Comparison of ENCODE assay signal across 8 mouse cellular contexts in the genomic region with DNA sequence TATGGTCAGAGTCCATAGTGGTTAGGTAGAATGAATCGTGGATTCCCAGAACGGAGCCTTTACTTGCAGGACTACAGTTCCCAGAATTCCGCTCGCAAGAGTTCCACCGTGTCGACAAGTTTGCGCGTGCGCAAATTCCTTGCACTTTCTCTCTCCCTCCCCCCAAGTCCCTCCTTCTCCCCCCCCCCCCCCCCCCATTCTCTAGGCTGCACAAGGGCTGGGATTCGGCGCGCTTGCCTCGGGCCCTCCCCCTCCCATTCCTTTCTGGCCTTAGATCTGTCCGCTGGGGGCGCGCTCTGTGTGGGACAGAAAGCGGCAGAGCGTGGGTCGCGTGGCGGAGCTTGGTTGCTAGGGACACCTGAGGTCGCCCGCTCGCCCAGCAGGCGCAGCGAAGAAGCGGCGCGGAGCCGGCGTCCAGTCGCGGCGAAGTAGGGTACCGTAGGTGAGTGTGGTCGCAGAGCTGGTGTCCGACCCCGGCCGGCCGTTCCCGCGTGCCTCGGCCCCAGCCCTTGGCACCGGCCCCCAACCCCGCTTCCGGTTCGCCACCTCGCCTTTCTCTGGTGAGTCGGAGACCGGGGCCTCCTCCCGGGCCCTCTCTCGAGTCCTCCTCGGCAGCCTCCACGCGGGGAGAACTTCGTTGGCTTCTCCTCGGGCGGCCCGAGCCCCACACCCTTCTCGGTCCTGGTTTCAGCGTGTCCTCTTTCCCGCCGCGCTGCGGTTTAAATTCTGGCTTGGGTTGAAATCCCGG. TPM values are rescaled to one million over a fixed set of nuclear protein-coding genes. Genes with fewer than 3 reads are reported as not detected.
DNase-seq lines count a peak whose midpoint lies in the region; ATAC-seq lines count a peak whose summit lies in the region.

A gene (plus strand): TSS at position 298 of the 748 bp plus-strand sequence.

- H3K4me1 ChIP-seq in heart, embryonic 14.5 days (ENCODE audit: control insufficient read depth in 2 of 2, insufficient read depth in 2 of 2, low read length in 2 of 2): peaks cover 2 to 23% of the 10 kb centered on the region in 2 experiments; a peak in 2 of 4 replicates
- H3K4me1 ChIP-seq in liver, embryonic 13.5 days (replicated peaks): peaks cover 42% of the 10 kb centered on the region
- 0 out of 2 replicates have a peak, but pooled peaks cover 2% of the 10 kb centered on the region for H3K4me1 ChIP-seq in stomach, embryonic 16.5 days (ENCODE audit: control insufficient read depth, insufficient read depth, low read length)

- peak; percentile 95 for ATAC-seq in CD4-positive, CD25-positive, alpha-beta regulatory T cell, adult 4 months
- peak; percentile 99 for ATAC-seq in heart, embryonic 14.5 days (ENCODE audit: insufficient number of reproducible peaks, insufficient read depth, low FRiP score, low read depth)
- ATAC-seq in liver, embryonic 13.5 days (ENCODE audit: low read depth): peak; percentile 96
- ATAC-seq in stomach, embryonic 16.5 days (ENCODE audit: insufficient read depth, low FRiP score): peak; percentile 99

- no peaks in the 10 kb centered on the region for H3K9me3 ChIP-seq in heart, embryonic 14.5 days (ENCODE audit: control insufficient read depth, low read length)
- no peaks in the 10 kb centered on the region for H3K9me3 ChIP-seq in liver, embryonic 13.5 days (replicated peaks)
- H3K9me3 ChIP-seq in stomach, embryonic 16.5 days (replicated peaks; ENCODE audit: control insufficient read depth, low read length): no peaks in the 10 kb centered on the region

- H3K4me3 ChIP-seq in heart, embryonic 14.5 days (ENCODE audit: control insufficient read depth in 1 of 2, insufficient read depth in 1 of 2, low read depth in 1 of 2, low read length in 2 of 2): peak within 1 kb of the TSS; percentile 91 to 99
- peak within 1 kb of the TSS; percentile 88 for H3K4me3 ChIP-seq in liver, embryonic 13.5 days (replicated peaks)
- peak within 1 kb of the TSS; percentile 76 for H3K4me3 ChIP-seq in stomach, embryonic 16.5 days (replicated peaks; ENCODE audit: low read length)

- DNase-seq in c-Kit-negative CD71-positive TER-119-positive erythroid progenitor cells, embryonic 14.5 days (ENCODE audit: low read depth, low spot score): peak; percentile 71
- DNase-seq in fibroblast of lung, adult 2 months (ENCODE audit: low read depth): peak; percentile 75
- DNase-seq in kidney, postnatal 14 days: peak; percentile 97
- DNase-seq in liver, embryonic 13.5 days: peak; percentile 87
- peak; percentile 96 for DNase-seq in neural tube, embryonic 10.5 days (ENCODE audit: extremely low spot score, low spot score)

- no peaks in the 10 kb centered on the region for H3K27me3 ChIP-seq in heart, embryonic 14.5 days (ENCODE audit: control insufficient read depth, insufficient read depth, low read length)
- H3K27me3 ChIP-seq in liver, embryonic 13.5 days: no peaks in the 10 kb centered on the region
- H3K27me3 ChIP-seq in stomach, embryonic 16.5 days (ENCODE audit: control insufficient read depth, insufficient read depth, low read length): no peaks in the 10 kb centered on the region

- peak within 1 kb of the TSS; percentile 86 for H3K27ac ChIP-seq in heart, embryonic 14.5 days (replicated peaks in 1 of 2; ENCODE audit: control insufficient read depth in 1 of 2, insufficient read depth in 1 of 2, low read depth in 2 of 2, low read length in 2 of 2)
- H3K27ac ChIP-seq in liver, embryonic 13.5 days: peak within 1 kb of the TSS; percentile 80
- peak within 1 kb of the TSS; percentile 83 for H3K27ac ChIP-seq in stomach, embryonic 16.5 days (ENCODE audit: low read length)

- under 1% methylated on average over 63 of the region's 66 CpGs for WGBS in heart, embryonic 14.5 days
- under 1% methylated on average over 64 of the region's 66 CpGs for WGBS in liver, embryonic 13.5 days (ENCODE audit: insufficient replicate concordance)
- WGBS in stomach, embryonic 16.5 days: under 1% methylated on average over 63 of the region's 66 CpGs

- peak within 1 kb of the TSS; percentile 91 for H3K9ac ChIP-seq in heart, embryonic 14.5 days (ENCODE audit: low read length)
- peak within 1 kb of the TSS; percentile 87 for H3K9ac ChIP-seq in liver, embryonic 13.5 days
- H3K9ac ChIP-seq in stomach, embryonic 16.5 days (ENCODE audit: low read length): peak within 1 kb of the TSS; percentile 81

- H3K4me2 ChIP-seq in heart, embryonic 14.5 days (ENCODE audit: low read length): peak within 1 kb of the TSS; percentile 72
- H3K4me2 ChIP-seq in liver, embryonic 13.5 days: peak within 1 kb of the TSS; percentile 80
- peak within 1 kb of the TSS; percentile 53 for H3K4me2 ChIP-seq in stomach, embryonic 16.5 days (ENCODE audit: low read depth, low read length)

- H3K36me3 ChIP-seq in heart, embryonic 14.5 days (ENCODE audit: control insufficient read depth, insufficient read depth, low read length): no peaks in the 10 kb centered on the region
- no peaks in the 10 kb centered on the region for H3K36me3 ChIP-seq in liver, embryonic 13.5 days
- H3K36me3 ChIP-seq in stomach, embryonic 16.5 days (ENCODE audit: control insufficient read depth, insufficient read depth, low read length): no peaks in the 10 kb centered on the region

RNA-seq across cellular contexts. Expression of the gene that starts here (rescaled TPM):
- polyA plus RNA-seq in CD4-positive, CD25-positive, alpha-beta regulatory T cell, adult 4 months (2017; shearing (Covaris generic)): 10 to 100 TPM; 12.5 to 17.7 TPM
- polyA plus RNA-seq in heart, embryonic 14.5 days (2014; fragmentation: Nextera tagmentation; extraction: Ambion mirVana): 12.3 and 13.2 TPM in 2 replicates
- polyA plus RNA-seq in liver, embryonic 13.5 days (2015; fragmentation: Nextera tagmentation; extraction: Ambion mirVana): 5.7 and 9.2 TPM in 2 replicates
- polyA plus RNA-seq in stomach, embryonic 16.5 days (2015; fragmentation: Nextera tagmentation; extraction: Ambion mirVana): 11.4 and 14.4 TPM in 2 replicates

Comparison
In these comparisons a context has a peak if more than half of its experiments do, and no peak if none do; other contexts are left out.
1. Peak in every context shown above with its lines: DNase-seq, ATAC-seq, H3K4me3 ChIP-seq and H3K27ac ChIP-seq.